Mouse (Mus musculus): ENCODE measurements around the gene Cept1. TPM values are rescaled to one million over a fixed set of nuclear protein-coding genes. Genes with fewer than 3 reads are reported as not detected.

Cept1 gene
- polyA plus RNA-seq, 1 experiment from 2014 or later, result 57.4 TPM

Other genes starting within 250 kb of the Cept1 start
- gene Chil6, start 141.6 kb downstream of the Cept1 start, polyA plus RNA-seq (2014; fragmentation: Nextera tagmentation; extraction: Ambion mirVana), result not detected in 2 replicates
- 0.80 and 1.2 TPM in 2 replicates for gene Dennd2d, start 65.4 kb downstream of the Cept1 start, polyA plus RNA-seq (2014; fragmentation: Nextera tagmentation; extraction: Ambion mirVana)
- 40.3 and 44.9 TPM in 2 replicates for gene Dram2, start within 50 bp of the Cept1 start, polyA plus RNA-seq (2014; fragmentation: Nextera tagmentation; extraction: Ambion mirVana)
- 18.6 and 26.4 TPM in 2 replicates for gene Lrif1, start 137.2 kb upstream of the Cept1 start, polyA plus RNA-seq (2014; fragmentation: Nextera tagmentation; extraction: Ambion mirVana)
- gene Cd53, start 242.3 kb upstream of the Cept1 start, polyA plus RNA-seq (2014; fragmentation: Nextera tagmentation; extraction: Ambion mirVana), result 3.8 and 5.1 TPM in 2 replicates